Mouse (Mus musculus) mouse embryonic stem cell (cell line): Measurements from ENCODE around the gene Tubgcp2.

Experiments used
- in situ Hi-C, 2 experiments: fragments of 300-500 bp; cut with MboI; formaldehyde crosslinking; loops; 1 replicate in 1 of 2; 3 replicates in 1 of 2; pipeline ENCODE4 v1.14.3; 2019 to 2020; ENCODE audit warnings: low sequenced_read_pairs in 2 of 2, low pct_unique_long_range_greater_than_20kb in 1 of 2, mixed read lengths in 1 of 2; ENCODE audit not compliant: unreplicated experiment in 1 of 2

The Tubgcp2 gene

DNA sequence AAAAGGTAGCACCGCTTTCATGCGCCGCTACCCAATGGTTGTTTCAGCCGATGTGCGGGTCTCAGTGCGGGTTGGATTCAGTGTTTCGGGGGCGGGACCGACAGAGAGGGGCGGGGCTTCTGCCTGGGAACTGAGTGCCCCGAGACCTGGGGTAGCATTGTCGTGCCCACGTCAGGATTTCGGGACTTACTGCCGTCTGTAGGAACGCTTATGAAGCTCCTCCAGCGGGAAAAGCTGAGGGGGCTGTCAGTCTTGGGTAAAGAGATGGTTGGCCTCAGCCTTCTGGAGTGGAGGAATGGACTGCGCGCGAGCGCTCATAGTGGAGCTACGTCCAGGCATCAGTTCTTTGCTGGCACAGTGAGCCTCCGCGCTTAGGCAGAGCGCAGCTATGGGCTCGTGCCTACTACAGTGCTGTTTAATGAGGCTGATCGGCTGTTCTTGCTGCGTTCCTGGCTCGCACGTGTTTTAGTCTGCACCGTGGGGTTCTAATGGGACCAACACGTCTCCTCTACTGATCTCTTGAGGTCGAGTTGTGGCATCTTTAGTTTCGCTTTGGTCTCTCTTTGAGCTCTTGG, 12.7 kb upstream of the Tubgcp2 start:
- in situ Hi-C loops = no loop called here

DNA sequence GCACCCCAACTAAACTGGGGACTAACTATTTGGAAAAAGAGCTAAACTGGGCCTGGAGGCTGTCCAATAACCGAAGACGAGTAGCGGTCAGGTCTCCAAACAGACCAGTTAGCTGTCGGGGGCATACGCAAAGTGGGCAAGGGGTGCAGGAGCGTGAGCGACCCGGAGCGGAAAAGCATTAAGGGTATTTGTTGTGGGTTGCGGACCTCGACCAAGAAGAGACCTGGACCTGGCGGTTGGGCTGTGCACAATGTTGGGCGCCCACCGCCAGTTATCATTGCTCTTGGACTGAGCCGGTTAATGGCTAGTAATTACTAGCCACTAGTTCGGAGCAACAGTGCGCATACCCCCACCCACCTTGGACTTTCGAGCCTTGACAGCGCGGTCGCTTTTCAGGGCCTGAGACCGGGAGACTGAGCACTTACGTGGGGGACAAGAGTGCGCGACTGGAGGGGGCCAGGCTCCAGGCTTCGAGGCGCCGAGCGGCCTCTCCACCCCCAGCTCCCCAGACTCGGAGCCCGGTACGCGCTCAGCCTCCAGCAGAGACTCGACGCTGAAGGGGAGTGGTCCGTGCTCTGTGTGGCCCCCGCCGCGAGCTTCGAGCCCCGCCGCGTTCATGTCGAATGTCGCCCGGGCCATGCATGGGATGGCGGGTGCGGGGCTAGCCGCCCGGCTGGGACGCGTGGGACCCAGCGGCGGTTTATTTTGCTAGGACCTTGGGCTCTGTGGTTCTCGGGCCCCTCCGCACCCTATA, 12.1 kb upstream of the Tubgcp2 start, which contains the start of gene Msx3:
TSS of gene Msx3 (minus strand) at position 729 of the 754 bp plus-strand sequence.
- in situ Hi-C loops = no loop called here

DNA sequence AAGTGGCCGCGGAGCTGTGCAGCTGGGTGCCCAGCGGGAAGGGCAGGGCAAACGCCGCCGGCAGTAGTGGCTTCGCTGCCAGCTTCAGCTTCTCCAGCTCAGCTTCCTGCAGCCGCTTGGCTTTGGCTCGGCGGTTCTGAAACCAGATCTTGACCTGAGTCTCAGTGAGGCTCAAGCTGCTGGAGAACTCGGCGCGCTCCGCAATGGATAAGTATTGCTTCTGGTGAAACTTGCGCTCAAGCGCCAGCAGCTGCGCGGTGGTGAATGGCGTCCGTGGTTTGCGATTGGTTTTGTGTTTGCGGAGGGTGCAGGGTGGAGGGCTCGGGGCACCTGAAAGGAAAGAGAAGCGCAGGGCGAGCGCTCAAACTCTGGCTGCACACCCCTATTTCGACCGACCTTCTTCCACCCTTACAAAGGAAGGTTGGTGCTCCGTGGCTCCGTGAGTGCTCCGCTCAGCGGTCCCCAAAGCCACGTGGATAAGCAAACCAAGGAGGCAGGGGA, 11.4 kb upstream of the Tubgcp2 start:
- in situ Hi-C loops = no loop called here

DNA sequence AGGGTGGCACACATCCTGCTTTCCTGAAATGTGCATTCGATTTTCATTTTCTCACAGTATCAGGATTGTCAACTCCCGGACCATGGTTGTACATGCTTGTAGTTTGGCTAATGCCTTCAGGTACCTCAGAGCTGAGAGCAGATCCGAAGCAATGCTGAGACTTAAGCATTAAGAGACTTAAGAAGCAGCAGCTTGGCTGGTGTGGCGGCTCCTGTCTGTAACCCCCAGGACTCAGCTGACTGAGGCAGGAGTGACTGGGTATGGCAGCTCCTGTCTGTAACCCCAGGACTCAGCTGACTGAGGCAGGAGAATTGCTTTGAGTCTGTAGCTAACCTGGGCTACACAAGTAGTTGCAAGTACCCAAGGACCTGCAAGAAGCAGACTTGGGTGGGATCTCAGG, 9.1 kb upstream of the Tubgcp2 start:
- in situ Hi-C loops = no loop called here

DNA sequence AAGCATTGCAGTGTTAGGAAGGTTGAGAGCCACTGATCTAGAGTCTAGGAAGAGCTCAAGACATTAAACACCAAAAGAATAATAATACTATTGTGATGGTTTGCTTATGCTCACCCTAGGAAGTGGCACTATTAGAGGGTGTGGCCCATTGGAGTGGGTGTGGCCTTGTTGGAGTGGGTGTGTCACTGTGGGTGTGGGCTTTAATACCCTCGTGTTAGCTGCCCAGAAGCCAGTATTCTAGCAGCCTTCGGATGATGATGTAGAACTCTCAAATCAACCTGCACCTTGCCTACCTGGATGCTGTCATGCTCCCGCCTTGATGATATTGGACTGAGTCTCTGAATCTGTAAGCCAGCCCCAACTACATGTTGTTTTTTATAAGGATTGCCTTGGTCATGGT, 6.3 kb upstream of the Tubgcp2 start:
- in situ Hi-C loops = no loop called here

GRCm38 (mm10) chr7:140037171-140037555, 694 bp upstream of the Tubgcp2 start:
- in situ Hi-C loops = no loop called here

- in situ Hi-C loops = no loop called here
These were observed 1.0 kb downstream of the Tubgcp2 start for GRCm38 (mm10) chr7:140035456-140035855.

DNA sequence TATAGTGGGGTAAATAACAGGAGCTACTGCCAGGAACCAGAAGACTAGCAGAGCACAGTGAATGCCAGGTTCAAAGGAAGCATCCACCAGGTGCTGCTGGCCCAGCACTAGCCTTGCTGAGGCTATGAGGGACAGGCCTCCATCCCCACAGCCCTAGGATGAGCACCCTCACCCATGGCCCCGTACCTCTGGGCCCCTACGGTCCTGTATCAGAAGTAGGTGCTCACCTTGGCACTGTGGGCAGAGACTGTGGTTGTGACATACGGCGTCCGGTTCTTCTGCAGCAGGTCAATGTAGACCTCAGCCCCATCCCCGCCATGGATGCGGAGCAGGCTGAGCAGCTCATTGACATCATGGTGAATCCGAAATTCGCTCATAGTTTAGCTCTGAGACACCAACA, 3.1 kb downstream of the Tubgcp2 start:
- in situ Hi-C loops = no loop called here

DNA sequence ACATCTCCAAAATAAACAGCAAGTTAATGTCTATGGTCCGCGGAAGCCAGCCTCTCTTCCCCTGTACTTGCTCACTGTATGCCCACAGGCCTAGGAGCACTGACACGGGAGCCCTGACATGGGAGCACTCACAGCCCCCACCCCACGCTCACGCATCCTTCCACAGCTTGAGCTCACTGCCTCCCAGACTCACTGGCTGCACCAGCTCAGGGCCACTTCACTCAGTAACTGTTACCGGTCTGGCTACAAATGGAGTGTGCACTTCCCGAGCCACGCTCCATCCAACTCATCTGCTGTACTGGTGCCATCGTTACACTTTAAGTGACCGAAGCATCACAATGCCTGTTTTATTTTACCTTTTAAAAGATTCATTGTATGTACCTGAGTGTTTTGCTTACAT, 4.1 kb downstream of the Tubgcp2 start:
- in situ Hi-C loops = no loop called here

- in situ Hi-C loops = no loop called here
These were observed 4.7 kb downstream of the Tubgcp2 start for GRCm38 (mm10) chr7:140031771-140032170.

DNA sequence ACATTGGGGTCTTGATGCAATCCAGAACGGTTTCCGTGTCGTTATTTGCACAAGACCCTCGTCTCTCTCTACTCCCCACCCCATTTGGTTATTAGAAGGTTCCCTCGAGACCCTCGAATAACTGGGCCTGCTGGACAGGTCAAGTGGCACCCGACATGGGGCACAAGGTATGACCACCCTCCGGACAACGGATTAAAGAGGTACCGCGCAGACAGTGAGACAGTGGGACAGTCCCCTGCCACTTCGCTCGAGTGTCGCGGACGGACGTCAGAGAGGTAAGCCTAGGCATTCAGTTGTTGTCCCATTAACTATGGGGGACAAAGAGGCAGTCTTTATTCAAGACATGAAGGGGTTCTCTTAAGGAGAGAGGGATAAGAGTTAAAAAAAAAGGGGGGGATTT, 25.1 kb downstream of the Tubgcp2 start:
- in situ Hi-C loops = no loop called here

DNA sequence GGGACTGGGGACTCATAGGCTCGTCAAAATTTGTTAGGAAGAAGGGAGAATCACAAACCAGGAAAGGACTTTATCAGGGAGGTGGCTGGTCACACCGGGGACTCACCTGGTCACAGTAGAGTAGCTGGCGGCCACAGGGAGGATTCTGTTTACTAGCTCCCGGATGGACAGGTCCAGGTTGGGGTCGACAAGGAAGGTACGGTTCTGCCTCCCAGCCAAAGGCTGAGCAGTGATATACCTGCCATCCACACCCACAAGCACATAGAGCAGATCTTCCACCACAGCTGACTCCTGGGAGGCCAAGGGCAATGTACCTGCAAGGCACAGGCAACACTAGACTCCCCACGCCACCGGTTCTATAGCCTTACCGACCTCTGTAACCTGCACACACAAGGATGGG, 28.7 kb downstream of the Tubgcp2 start:
- in situ Hi-C loops = no loop called here

GRCm38 (mm10) chr7:140006861-140007611, 29.4 kb downstream of the Tubgcp2 start:
- in situ Hi-C loops = no loop called here

GRCm38 (mm10) chr7:140004666-140005065, 31.8 kb downstream of the Tubgcp2 start:
- in situ Hi-C loops = no loop called here

- in situ Hi-C loops = no loop called here
These were observed 35.3 kb downstream of the Tubgcp2 start for GRCm38 (mm10) chr7:140001086-140001740.

- in situ Hi-C loops = loop anchor here in 1 of 2 experiments (5.0 kb wide), 1 partner anchor 92 kb away; no protein-coding TSS in a partner anchor
These were observed 37.6 kb downstream of the Tubgcp2 start for GRCm38 (mm10) chr7:139998691-139999350.

- in situ Hi-C loops = loop anchor here (5.0 kb wide), 2 partner anchors 87 to 97 kb away; no protein-coding TSS in a partner anchor
These were observed 41.8 kb downstream of the Tubgcp2 start for GRCm38 (mm10) chr7:139994676-139995075.

GRCm38 (mm10) chr7:139994202-139994601, 42.3 kb downstream of the Tubgcp2 start:
- in situ Hi-C loops = loop anchor here in 1 of 2 experiments (5.0 kb wide), 1 partner anchor 97 kb away; no protein-coding TSS in a partner anchor
